Mouse (Mus musculus) heart, adult 9 months (tissue): ENCODE results near the gene Trpt1.

Source experiments
- DNase-seq, 2 experiments: peaks; one replicate each; pipeline ENCODE4 v3.0.0; 2022; ENCODE audit warnings: low spot score in 2 of 2

The Trpt1 gene

DNA sequence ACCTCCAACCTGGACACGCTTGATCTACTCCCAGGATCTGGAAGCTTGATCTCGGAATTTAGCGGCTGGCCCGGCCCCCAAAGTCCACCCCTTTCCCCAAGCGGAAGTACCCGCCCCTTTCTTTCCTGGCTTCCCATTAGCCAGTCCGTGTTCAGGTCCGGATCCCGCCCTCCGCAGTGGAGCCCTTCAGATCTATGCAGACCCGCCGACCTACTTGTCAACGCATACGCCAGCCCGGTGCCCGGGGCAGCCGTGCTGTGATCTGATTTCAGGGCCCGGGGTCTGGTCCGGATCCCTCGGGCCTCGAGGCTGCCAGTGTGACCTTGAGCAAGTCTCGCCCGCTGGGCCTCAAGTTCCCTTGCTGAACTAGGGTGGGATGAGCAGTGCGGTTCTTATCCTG is at the start of gene Trpt1, which contains the start of gene Nudt22:
TSS of gene Trpt1 (plus strand) at position 126 of the 400 bp plus-strand sequence.
TSS of gene Nudt22 (minus strand) at position 112 of the 400 bp plus-strand sequence.
- DNase-seq = peak; percentile 91 to 93

DNA sequence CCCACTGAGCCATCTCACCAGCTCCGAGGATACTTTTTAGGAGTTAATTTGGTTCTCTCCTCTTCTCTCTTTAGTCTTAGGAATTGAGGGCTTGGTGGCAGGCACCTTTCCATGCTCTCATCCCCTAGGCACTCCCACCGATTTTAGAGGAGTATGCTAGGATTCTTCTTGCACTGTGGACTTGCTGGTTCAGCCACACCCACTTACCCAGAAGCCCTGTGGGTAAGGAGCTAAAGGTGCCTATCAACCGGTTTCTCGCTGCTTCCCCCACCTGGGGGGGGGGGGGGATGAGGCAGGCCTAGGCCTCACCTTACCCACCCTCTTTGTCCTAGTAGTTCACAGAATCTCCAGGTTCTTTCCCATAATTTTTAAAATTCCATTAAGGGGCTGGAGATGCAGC is 48.2 kb upstream of the Trpt1 start:
- DNase-seq = no peak

DNA sequence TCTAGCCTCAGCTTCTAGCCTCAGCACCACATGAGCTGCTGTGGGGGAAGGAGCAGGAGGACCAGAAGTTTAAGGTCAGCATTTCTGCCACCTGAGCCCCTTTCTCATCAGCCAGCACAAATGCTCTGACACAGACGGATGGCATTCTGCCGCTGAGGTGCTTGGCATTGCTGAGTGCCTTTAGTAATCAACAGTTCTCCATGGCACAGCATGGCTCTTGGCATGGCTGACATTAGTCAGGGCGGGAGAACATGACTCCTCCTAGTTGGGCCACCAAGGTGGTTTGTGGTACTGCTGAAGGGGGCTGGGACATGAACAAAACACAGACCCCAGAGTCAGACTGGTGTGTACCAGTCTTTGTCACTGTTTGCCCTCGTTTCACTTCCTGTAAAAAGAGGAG is 47.7 kb upstream of the Trpt1 start:
- no peak for DNase-seq

DNA sequence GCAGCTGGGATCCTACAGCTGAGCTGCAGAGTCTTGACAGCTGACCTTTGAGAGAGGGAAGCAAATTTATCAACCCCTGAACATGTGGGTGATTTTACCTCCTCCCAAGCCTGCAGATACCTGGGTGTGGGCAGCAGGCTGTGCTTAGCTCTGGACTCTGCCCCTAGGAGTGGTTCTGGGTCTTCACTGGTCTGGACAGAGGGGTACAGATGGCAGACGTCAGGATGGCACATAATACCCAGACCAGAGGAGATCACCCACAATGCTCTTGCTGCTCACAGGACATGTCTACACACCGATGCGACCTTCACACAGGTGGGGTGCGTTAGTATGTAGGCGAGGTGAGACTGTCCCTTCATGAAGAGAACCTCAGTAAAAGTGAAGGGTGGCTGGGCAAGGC is 46.4 kb upstream of the Trpt1 start:
- DNase-seq = no peak

DNA sequence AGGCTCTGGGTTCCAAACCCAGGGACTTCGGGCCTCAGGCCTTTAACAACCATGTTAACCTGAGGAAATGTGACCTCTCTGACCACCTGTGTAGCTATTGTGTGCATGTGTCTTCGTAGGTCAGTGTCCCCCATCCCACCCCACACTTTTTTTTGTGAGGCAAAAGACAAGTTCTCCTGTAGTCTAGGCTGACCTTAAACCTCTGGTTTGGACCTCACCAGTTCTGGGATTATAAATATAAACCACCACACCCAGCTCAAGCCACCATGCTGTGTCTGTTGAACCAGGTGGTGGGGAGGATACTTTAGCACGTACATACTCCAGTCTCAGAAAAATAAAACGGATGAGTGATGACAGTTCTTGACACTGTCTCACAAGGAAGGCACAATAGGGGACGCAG is 46.0 kb upstream of the Trpt1 start:
- no peak for DNase-seq

DNA sequence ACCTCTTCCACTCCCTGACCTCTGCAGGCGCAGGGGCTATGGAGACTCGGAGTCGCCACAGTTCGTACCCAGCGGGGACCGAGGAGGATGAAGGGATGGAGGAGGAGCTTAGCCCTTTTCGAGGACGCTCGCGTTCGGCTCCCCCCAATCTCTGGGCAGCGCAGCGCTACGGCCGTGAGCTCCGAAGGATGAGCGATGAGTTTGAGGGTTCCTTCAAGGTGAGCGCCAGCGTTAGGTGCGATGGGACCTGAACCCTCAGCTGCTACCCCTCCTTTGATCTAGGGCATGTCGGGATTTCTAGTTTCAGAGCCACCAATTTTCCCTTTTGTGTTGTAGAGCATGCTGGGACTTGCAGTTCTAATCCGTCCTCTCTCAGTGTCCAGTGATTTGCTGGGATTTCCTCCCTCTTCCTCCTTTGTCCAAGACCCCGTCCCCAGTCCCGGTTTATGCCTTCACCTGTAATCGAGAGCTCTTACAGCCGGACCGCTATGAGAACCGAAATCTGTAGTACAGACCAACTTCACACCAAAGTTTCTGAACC is 45.2 kb upstream of the Trpt1 start:
- DNase-seq = peak; percentile 67 to 70

DNA sequence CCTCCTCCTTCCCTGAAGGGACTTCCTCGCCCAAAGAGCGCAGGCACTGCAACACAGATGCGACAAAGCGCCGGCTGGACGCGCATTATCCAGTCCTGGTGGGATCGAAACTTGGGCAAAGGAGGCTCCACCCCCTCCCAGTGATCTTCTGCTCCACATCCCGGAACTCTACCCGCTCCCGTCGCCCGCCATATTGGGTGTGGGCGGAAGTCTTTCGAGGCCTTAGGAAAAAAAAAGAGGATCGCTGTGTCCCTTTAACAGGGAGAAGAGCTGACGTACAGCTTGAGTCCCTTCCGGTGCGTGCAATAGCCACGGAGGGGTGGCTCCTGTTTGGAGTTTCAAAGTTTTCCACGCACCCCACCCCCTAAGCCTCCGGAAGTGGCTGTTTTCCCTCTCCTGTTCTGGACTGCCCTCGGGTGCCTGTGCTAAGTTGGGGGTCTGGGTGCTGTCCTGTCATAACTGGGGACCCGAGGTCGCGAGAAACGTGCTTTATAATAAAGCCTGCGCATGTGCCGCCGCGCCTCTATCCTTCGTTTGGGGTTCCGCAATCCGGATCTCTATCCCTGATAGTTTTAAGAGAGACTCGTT is 44.5 kb upstream of the Trpt1 start:
- peak; percentile 98 to 99 for DNase-seq

DNA sequence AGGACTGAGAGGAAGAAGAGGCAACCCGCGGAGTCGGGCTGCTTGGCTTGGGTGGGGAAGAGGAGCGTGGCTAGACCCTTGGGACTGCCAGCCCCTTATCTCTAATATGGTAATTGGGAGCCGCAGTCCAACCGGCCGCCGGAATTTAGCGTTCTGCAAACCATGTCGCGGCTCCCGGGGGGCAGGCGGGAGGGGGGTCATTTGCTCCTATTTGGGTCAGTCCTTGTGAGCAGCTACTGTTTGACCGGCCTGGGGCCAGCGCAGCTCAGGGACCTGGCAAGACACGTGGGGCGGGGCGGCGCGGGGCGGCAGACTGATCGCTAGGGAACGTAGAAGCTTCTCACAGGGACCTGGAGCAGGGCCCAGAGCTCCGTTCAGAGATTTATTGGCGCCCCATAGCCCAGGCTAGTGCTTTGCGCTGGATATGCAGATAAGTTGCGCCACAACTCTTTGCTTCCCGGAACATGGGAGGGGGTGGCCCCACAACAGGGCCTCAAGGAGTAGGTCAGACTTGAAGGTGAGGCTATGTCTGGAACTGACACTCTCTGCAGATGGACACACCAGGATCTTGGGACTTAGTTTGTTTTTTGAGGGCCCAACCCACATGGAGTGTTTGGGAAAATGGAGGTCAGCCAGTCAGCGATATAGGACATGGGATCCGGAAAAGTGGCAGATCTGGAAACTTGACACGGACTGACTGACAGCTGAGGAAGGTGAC is 43.8 kb upstream of the Trpt1 start:
- peak; percentile 89 to 92 for DNase-seq

DNA sequence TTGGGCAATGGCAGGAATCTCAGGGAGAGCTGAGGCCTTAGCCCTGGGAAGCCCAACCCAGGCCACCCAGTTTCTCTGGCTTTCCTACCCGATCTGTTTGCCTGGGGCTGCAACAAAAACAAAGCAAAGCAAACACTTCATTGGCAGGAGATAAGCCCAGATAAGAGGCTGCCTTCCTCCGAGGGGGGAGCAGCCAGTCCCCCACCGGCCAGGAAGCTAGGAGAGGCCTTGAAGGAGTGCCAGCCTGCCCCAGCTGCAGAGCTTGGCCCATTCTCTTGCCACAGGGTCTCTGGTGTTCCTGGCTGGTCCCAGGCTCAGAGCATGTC is 43.3 kb upstream of the Trpt1 start:
- peak; percentile 67 to 78 for DNase-seq

DNA sequence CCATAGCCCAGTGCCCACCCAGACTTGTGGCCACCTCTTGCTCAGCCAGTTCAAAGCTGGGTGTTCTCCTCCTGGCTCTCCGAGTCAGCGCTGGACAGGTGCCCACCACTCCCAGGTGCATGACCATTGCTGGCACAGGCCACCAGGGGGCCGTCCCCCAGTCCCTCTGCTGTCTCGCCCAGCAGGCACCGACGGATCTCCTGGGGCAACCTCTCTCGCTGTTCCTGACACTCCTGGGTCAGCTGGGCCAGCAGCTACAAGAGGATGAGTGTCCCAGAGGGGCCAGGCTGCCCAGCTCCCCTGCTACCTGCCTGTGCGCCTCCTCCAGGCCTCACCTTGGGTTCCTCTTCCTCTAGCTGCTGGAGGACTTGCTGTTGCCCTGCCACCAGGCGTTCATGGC is 41.9 kb upstream of the Trpt1 start:
- DNase-seq = no peak

DNA sequence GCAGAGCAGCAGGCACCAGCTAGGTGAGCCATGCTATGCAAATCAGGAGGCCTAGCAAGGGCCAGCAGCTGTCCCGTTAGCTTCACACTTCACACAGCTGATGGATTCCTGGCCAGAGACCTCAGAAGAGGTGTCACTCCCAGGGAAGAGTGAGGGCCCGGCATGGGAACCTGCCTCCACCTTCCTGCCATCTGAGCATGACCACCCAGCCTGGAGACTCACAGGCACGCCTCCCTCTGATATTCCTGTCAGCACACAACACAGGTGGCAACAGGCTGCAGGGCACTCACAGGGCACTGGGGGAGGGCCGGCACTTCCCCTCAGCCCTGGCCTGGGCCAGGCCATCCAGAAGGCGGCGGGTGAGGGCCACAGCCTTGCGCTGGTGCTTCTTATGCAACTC is 40.5 kb upstream of the Trpt1 start:
- peak in 1 of 2 experiments; percentile 54 for DNase-seq

DNA sequence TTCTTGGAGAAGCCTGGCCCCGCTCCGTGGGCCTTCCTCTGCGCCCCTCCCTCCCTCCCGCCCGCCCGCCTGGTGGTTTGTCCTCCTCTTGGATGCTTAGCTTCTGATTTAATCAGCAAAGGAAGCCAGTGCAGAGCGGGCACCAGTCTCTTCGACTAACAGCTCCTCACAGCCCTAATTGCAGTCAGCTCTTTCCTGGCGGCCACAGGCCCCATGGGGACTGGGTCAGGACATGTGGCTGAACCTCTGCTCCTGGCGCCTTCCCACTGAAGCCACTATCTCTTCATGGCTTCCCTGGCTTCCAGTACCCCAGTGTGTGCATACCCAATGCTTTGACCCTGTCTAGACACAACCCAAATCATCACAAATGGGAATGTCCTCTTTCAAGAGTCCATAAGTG is 39.5 kb upstream of the Trpt1 start:
- DNase-seq = no peak

DNA sequence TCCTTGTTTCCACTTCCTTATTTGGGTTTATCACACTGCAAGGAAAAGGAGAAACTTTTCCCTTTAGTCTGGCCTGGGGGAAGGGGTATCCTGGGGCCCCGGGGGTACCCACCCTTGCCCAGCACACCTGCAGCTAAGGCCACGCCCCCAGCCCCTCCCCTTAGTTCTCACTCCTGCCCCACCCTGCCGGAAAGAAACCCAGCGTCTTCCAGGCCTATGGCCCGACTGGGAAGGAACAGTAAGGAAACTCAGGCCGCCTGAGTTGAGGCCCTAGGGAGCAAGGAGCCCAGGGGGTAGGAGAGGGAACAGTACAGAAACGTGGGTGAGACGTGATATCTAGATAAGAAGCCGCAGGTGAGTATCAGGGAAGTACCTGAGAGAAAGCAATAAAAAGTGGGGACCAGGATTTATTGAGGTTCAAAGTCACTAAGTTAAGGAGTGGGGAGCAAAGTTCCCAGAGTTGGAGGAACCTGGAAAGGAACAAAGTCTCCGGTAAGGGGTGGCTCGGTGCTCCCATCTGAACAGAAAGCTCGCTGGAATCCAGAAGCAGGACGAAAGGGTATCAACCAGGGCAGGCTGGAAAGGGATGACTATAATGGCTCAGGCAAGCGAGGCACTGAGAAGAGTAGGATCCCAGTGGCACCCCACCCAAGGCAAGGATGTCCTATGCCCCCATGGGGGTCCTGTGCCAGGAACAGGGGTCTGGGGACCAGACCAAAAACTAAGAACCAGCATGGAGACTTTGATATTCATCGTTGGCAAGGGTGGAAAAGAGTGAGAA is 27.2 kb upstream of the Trpt1 start:
- no peak for DNase-seq

DNA sequence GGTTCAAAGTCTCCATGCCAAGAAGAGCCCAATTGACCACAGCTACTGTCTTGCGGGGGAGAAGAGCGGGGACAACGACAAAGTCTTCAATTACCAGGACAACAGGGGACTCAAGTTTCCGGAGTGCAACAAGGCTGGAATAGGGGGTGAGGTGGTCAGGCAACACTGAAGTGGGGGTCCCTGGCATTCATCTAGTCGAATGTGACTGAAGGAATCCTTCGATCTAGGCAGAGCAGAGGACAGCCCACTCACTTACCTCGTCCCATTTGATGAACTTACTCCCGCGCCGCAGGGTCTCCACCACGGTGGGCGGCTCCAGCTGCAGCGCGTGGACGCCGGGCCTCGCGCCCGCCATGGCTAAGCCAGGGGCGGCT is 26.7 kb upstream of the Trpt1 start:
- DNase-seq = peak in 1 of 2 experiments; percentile 35

DNA sequence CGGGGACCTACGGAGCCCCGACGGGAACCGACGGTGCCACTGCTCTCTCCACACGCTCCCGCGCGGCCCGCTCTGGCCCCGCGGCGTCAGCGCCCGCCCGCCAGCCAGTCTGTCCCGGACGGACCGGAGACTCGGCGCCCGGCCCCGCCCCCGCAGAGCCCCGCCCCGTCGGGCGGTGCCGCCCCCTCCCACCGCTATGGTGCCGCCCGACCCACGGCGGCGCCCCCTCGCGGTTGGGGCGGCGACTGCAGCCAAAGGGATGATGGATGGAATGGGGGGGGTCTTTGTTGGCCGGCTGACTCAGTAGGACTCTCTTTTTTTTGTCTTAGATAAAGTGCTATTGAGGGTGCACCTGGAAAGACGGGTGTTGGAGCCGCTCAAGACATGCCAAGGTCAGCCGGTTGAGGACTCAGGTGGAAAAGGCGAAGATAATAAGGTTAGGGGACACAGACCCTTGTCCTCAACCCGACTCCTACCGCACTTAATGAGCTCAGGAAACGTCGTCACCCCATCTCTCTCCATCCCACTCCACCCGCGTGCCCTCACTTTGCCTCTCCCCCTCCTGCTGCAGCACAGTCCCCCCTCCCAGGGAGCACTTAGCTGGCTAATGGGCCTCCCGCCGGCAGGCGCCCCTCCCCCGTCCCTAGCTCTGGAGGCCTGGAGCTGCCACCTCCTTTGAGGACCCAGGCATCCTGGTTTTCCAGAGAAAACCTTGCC is 26.1 kb upstream of the Trpt1 start:
- peak; percentile 71 to 78 for DNase-seq

DNA sequence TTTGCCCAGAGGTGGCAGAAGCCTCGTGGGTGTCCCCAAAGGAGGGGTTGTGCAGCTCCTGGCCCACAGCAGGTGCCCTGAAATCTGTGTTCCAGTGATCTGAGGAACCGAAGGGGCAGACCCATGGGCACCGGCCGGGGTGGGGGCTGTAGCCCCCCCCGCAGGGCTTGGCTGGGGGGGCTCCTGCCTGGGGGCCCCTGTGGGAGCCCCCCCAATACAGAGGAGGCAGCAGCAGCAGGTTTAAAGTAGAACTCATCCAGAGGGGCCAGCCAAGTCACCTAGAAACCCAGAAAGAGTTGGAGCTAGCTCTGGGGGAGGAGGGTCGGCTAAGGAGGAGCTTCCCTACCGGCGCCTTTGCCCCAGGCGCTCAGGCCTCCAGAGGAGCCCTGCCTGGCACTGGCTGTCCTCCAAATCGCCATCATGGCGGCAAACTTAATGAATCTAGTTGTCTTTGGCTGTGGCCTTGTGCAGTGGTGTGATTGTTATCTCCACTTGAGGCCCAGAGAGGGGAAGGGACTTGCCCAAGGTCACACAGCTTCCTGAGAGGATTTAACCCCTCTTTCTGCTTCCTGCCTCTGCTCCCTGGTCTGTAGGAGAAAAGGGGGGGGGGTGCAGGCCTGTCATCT is 25.4 kb upstream of the Trpt1 start:
- no peak for DNase-seq

DNA sequence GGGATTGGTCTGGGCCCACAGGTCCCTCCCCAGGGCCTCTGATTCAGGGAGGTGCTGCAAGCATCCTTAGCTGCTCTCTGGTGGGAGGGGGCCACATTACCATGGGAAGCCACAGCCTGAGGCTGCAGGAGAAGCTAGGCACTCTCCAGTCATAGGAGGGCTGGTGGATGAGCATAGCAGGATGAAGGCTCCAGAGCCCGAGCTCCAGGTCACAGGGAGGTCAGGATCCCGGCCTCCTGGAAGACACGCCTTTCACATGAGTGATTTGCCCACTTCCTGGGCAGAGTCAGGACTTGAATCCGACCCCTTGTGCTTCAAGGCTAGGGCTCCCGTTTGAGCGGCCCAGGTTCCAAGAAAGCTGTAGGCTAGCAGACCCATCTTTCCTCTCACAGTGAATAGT is 24.3 kb upstream of the Trpt1 start:
- no peak for DNase-seq

DNA sequence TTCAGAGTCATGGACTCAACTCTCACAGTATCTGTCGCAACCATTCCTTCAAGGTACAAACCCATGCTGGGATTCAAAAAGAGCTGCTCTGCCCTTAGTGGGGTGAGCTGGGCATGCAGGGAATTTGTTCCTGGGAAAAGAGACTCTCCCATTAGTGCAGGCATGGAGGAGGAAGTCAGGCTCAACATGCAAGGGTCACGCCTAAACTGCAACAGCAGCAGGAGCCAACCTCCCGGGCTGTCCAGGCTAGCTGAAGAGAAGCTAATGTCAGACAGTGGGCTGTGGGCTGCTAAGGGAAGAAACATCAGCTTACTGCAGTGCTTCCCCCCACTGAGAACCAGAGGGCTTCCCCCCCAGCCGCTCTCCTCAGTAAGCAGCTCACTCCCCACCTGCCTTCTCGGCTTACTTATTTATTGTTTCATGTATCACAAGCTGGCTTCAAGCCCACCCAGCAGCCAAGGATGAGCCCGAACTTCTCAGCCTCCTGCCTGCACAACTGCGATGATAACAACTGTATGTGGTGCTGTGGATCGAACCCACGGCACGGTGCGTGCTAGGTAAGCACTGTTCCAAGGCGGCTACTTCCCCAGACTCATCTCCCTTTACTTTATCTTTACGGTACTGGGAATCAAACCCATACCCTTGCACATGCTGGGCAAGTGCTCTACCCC is 23.5 kb upstream of the Trpt1 start:
- DNase-seq = no peak

DNA sequence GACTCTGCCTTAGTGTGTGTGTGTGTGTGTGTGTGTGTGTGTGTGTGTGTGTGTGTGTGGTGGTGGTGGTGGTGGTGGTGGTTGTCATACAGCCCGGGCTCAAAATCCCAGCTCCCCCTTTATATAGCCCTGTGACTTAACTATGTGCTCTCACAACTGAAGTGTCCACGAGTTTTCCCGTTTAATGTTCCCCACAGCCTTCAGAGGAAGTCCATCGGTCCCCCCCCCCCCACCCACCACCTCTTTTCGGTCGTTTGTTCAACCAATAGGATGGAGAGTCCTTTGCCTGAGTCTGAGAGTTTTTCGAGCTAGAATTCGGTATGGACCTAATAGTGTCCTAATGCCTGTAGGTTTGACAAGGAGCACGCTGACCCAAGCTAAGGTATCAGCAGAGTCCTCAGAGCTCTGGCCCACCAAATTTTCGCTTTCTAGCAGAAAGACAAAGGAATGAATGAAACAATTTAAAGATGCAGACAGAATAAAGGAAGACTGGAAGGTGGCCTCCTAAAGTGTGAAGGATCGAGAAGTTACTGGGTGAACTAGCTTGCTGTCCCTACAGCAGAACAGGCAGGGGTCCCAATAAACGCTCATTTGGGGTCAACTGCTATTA is 22.2 kb upstream of the Trpt1 start:
- DNase-seq = no peak
